Mouse (Mus musculus) MEL (cell line): ENCODE measurements around the gene Hccs. TPM values are rescaled to one million over a fixed set of nuclear protein-coding genes. Genes with fewer than 3 reads are reported as not detected.

Experiments used
- DNase-seq: peaks from one replicate; pipeline ENCODE4 v3.0.0; 2011; ENCODE audit warnings: low read depth, low spot score
- H3K27ac ChIP-seq: 2 replicates; pipeline ENCODE4 v1.5.1; 2012; ENCODE audit warnings: low read depth, mild to moderate bottlenecking, control low read depth, low read length, moderate library complexity; ENCODE audit not compliant: control insufficient read depth
- H3K27me3 ChIP-seq, 2 experiments: fragments of 150-350 bp in 1 of 2; sonication (generic) in 1 of 2; 2 replicates each; pipeline ENCODE4 v1.6.1; 2012; ENCODE audit warnings: low read length in 2 of 2, mild to moderate bottlenecking in 2 of 2, improper control_type of control experiment in 1 of 2, moderate library complexity in 1 of 2; ENCODE audit not compliant: insufficient read depth in 2 of 2, control insufficient read depth in 1 of 2
- H3K36me3 ChIP-seq, 2 experiments: 2 replicates each; pipeline ENCODE4 v1.6.1; 2012 to 2014; ENCODE audit warnings: low read length in 2 of 2, improper control_type of control experiment in 1 of 2, inconsistent platforms in 1 of 2, mild to moderate bottlenecking in 1 of 2; ENCODE audit not compliant: insufficient read depth in 2 of 2, control insufficient read depth in 1 of 2
- H3K4me1 ChIP-seq, 2 experiments: fragments of 150-350 bp in 1 of 2; sonication (generic) in 1 of 2; 2 replicates each; pipeline ENCODE4 v1.6.1; 2012; ENCODE audit warnings: low read length in 2 of 2, improper control_type of control experiment in 1 of 2, mild to moderate bottlenecking in 1 of 2; ENCODE audit not compliant: insufficient read depth in 2 of 2, control insufficient read depth in 1 of 2
- H3K4me3 ChIP-seq, 2 experiments: fragments of 150-350 bp in 1 of 2; sonication (generic) in 1 of 2; 2 replicates each; pipeline ENCODE4 v1.5.1; 2012; ENCODE audit warnings: low read depth in 2 of 2, low read length in 2 of 2, mild to moderate bottlenecking in 2 of 2, moderate library complexity in 2 of 2, control low read depth in 1 of 2, improper control_type of control experiment in 1 of 2; ENCODE audit not compliant: control insufficient read depth in 1 of 2, insufficient read depth in 1 of 2
- H3K79me2 ChIP-seq: 2 replicates; pipeline ENCODE4 v1.6.1; 2012; ENCODE audit warnings: mild to moderate bottlenecking, low read length, moderate library complexity; ENCODE audit not compliant: control insufficient read depth, poor library complexity, insufficient read depth
- H3K9ac ChIP-seq: 2 replicates; pipeline ENCODE4 v1.6.1; 2012; ENCODE audit warnings: low read depth, mild to moderate bottlenecking, control low read depth, low read length, moderate library complexity; ENCODE audit not compliant: control insufficient read depth, poor library complexity, severe bottlenecking
- H3K9me3 ChIP-seq: fragments of 150-350 bp; sonication (generic); replicated peaks from 2 replicates; pipeline ENCODE4 v1.6.1; 2012; ENCODE audit warnings: mild to moderate bottlenecking, low read length, improper control_type of control experiment, moderate library complexity; ENCODE audit not compliant: insufficient read depth
- BHLHE40 ChIP-seq: IDR thresholded peaks from 2 replicates; pipeline ENCODE4 v1.6.1; 2012; ENCODE audit warnings: low read depth, mild to moderate bottlenecking, inconsistent platforms, low read length, improper control_type of control experiment, borderline replicate concordance
- CHD1 ChIP-seq: IDR thresholded peaks from 2 replicates; pipeline ENCODE4 v1.6.1; 2012; ENCODE audit warnings: low read depth, mild to moderate bottlenecking, inconsistent platforms, low read length, improper control_type of control experiment
- E2F4 ChIP-seq: IDR thresholded peaks from 2 replicates; pipeline ENCODE4 v1.6.1; 2011; ENCODE audit warnings: low read depth, low read length, improper control_type of control experiment, borderline replicate concordance
- ELF1 ChIP-seq: IDR thresholded peaks from 2 replicates; pipeline ENCODE4 v1.6.1; 2014; ENCODE audit warnings: low read depth, mild to moderate bottlenecking, inconsistent platforms, low read length, improper control_type of control experiment, moderate library complexity
- EP300 ChIP-seq, 2 experiments: IDR thresholded peaks; 2 replicates each; pipeline ENCODE4 v1.6.1; 2011; ENCODE audit warnings: improper control_type of control experiment in 2 of 2, low read length in 2 of 2, low read depth in 1 of 2, mild to moderate bottlenecking in 1 of 2
- HCFC1 ChIP-seq: IDR thresholded peaks from 2 replicates; pipeline ENCODE4 v1.6.1; 2012; ENCODE audit warnings: low read depth, mild to moderate bottlenecking, inconsistent platforms, low read length, improper control_type of control experiment, moderate library complexity
- JUND ChIP-seq: IDR thresholded peaks from 2 replicates; pipeline ENCODE4 v1.6.1; 2011; ENCODE audit warnings: low read depth, mild to moderate bottlenecking, improper control_type of control experiment, low read length
- MAX ChIP-seq: IDR thresholded peaks from 2 replicates; pipeline ENCODE4 v1.6.1; 2011; ENCODE audit warnings: low read length, improper control_type of control experiment
- MAZ ChIP-seq: IDR thresholded peaks from 2 replicates; pipeline ENCODE4 v1.6.1; 2012; ENCODE audit warnings: low read depth, mild to moderate bottlenecking, inconsistent platforms, low read length, improper control_type of control experiment
- MXI1 ChIP-seq: IDR thresholded peaks from 2 replicates; pipeline ENCODE4 v1.6.1; 2011; ENCODE audit warnings: mild to moderate bottlenecking, low read depth, low read length, improper control_type of control experiment
- MYB ChIP-seq: IDR thresholded peaks from 2 replicates; pipeline ENCODE4 v1.6.1; 2011; ENCODE audit warnings: mild to moderate bottlenecking, low read depth, low read length, improper control_type of control experiment
- NELFE ChIP-seq: IDR thresholded peaks from 2 replicates; pipeline ENCODE4 v1.6.1; 2011; ENCODE audit warnings: low read depth, low read length, improper control_type of control experiment
- POLR2A ChIP-seq, 2 experiments: IDR thresholded peaks; 2 replicates each; pipeline ENCODE4 v1.6.1; 2011 to 2012; ENCODE audit warnings: low read length in 2 of 2, mild to moderate bottlenecking in 2 of 2, control low read depth in 1 of 2, improper control_type of control experiment in 1 of 2, low read depth in 1 of 2, moderate library complexity in 1 of 2; ENCODE audit not compliant: control insufficient read depth in 1 of 2, insufficient read depth in 1 of 2, poor library complexity in 1 of 2
- RCOR1 ChIP-seq: IDR thresholded peaks from 2 replicates; pipeline ENCODE4 v1.6.1; 2012; ENCODE audit warnings: low read depth, mild to moderate bottlenecking, inconsistent platforms, low read length, improper control_type of control experiment
- SIN3A ChIP-seq: IDR thresholded peaks from 2 replicates; pipeline ENCODE4 v1.6.1; 2012; ENCODE audit warnings: low read length, improper control_type of control experiment, inconsistent platforms
- SMC3 ChIP-seq: IDR thresholded peaks from 2 replicates; pipeline ENCODE4 v1.6.1; 2011; ENCODE audit warnings: low read depth, low read length, improper control_type of control experiment
- TBP ChIP-seq: IDR thresholded peaks from 2 replicates; pipeline ENCODE4 v1.8.0; 2011; ENCODE audit warnings: low read depth, low read length, improper control_type of control experiment
- TCF12 ChIP-seq: IDR thresholded peaks from 2 replicates; pipeline ENCODE4 v1.6.1; 2014; ENCODE audit warnings: low read depth, mild to moderate bottlenecking, inconsistent platforms, low read length, improper control_type of control experiment, moderate library complexity
- UBTF ChIP-seq: IDR thresholded peaks from 2 replicates; pipeline ENCODE4 v1.6.1; 2012; ENCODE audit warnings: low read depth, mild to moderate bottlenecking, inconsistent platforms, low read length, improper control_type of control experiment, moderate library complexity, borderline replicate concordance; ENCODE audit not compliant: insufficient read depth
- USF1 ChIP-seq: IDR thresholded peaks from 2 replicates; pipeline ENCODE4 v1.6.1; 2014; ENCODE audit warnings: low read depth, mild to moderate bottlenecking, inconsistent platforms, low read length, improper control_type of control experiment, moderate library complexity
- ZKSCAN1 ChIP-seq: IDR thresholded peaks from 2 replicates; pipeline ENCODE4 v1.6.1; 2012; ENCODE audit warnings: low read depth, mild to moderate bottlenecking, inconsistent platforms, low read length, improper control_type of control experiment, moderate library complexity
- ZMIZ1 ChIP-seq: IDR thresholded peaks from 2 replicates; pipeline ENCODE4 v1.6.1; 2012; ENCODE audit warnings: low read depth, mild to moderate bottlenecking, inconsistent platforms, low read length, improper control_type of control experiment, moderate library complexity
- ZNF384 ChIP-seq: IDR thresholded peaks from 2 replicates; pipeline ENCODE4 v1.6.1; 2012; ENCODE audit warnings: low read depth, mild to moderate bottlenecking, inconsistent platforms, low read length, improper control_type of control experiment
- polyA plus RNA-seq, 2 experiments: library from polyadenylated mRNA; stranded (reverse) in 1 of 2; unstranded in 1 of 2; fragments of >175 nt in 1 of 2; fragments of >200 nt in 1 of 2; gene quantifications; 2 replicates each; pipeline versions ENCODE4 v1.2.1 to v1.2.4; 2012; ENCODE audit warnings: low replicate concordance in 2 of 2, low read depth in 1 of 2; ENCODE audit not compliant: insufficient read length in 2 of 2, insufficient read depth in 1 of 2, missing spikeins in 1 of 2
- total RNA-seq: library from RNA; depleted of rRNA; stranded (reverse); fragments of 300-350 nt; gene quantifications from 2 replicates; pipeline ENCODE4 v1.2.3, GENCODE M21; 2012; rRNA removed

The Hccs gene
- 70.5 and 78.1 TPM in 2 replicates for total RNA-seq
- 10 to 100 TPM in 1 of 2 experiments, not detected in 1; 67.0 TPM for polyA plus RNA-seq

DNA sequence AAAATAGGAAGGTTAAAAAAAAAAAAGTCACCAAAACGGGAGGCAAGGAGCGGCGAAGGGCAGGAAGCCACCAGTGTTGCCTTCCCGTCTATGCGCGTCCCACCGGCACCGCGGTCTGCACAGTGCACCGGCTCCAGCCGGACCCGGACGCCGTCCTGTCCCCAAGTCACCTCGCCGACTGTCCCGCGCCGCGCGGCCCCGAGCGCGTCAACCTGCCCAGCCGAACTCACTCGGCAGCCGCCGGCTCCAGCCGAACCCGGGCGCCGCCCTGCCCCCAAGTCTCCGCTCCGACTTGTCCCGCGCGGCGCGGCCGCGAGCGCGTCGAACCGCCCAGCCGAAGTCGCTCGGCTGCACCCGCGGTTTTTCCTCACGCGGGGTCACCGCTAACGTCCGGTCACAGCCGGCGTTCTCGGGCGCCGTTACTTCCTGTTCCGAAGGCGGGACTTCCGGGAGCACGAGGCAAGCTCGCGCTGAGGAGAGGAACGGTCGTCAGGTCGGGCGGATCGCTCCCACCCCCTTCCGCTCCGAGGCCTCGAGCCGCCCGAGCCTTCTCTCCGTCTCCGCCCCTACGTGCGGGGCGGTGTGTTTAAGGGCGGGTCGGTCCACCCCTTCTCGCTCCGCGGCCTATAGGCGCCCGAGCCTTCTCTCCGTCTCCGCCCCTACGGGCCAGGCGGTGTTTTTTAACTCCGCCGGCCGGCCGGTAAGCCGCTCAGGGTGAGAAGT is at the start of gene Hccs:
TSS of gene Hccs (minus strand) at position 428 of the 723 bp plus-strand sequence.
- Histone ChIP-seq H3K36me3 (peaks cover 17 to 28% of the 10 kb centered on the region in 2 experiments), H3K27ac (peak within 1 kb of the TSS; percentile 86), H3K4me1 (peaks cover 1 to 10% of the 10 kb centered on the region in 2 experiments), H3K27me3 (no peaks in the 10 kb centered on the region), H3K9me3 (no peaks in the 10 kb centered on the region), H3K9ac (peak within 1 kb of the TSS; percentile 99), H3K4me3 (peak within 1 kb of the TSS; percentile 75 to 96), H3K79me2 (peaks cover 24% of the 10 kb centered on the region)
- peak; percentile 97 for DNase-seq
- peak; percentile 83 for TF ChIP-seq ELF1
- TF ChIP-seq TBP = peak; percentile 62
- TF ChIP-seq MAX = peak; percentile 71; the same call in 1 of the 2 replicates
- no peak for TF ChIP-seq EP300 (IDR thresholded peaks at IDR 0.05; ENCODE audit: low read depth in 1 of 2, low read length in 2 of 2)
- no peak; the same call in none of the 2 replicates for TF ChIP-seq MXI1
- TF ChIP-seq RCOR1 = 0 out of 2 replicates have a peak, but pooled peaks have one; percentile 26
- no peak for TF ChIP-seq CHD1
- TF ChIP-seq TCF12 = peak; percentile 19; the same call in 1 of the 2 replicates
- no peak for TF ChIP-seq SMC3
- TF ChIP-seq MYB = peak; percentile 49; the same call in 1 of the 2 replicates
- no peak for TF ChIP-seq MAZ
- TF ChIP-seq UBTF = no peak
- TF ChIP-seq SIN3A = peak; percentile 72
- TF ChIP-seq NELFE = peak; percentile 79
- no peak for TF ChIP-seq ZKSCAN1
- no peak for TF ChIP-seq JUND
- TF ChIP-seq ZNF384 = peak; percentile 50; the same call in 1 of the 2 replicates
- peak; percentile 85 for TF ChIP-seq HCFC1
- TF ChIP-seq BHLHE40 = 0 out of 2 replicates have a peak, but pooled peaks have one; percentile 53
- peak; percentile 32; the same call in 1 of the 2 replicates for TF ChIP-seq USF1
- TF ChIP-seq POLR2A (IDR thresholded peaks at IDR 0.05; ENCODE audit: control insufficient read depth in 1 of 2, insufficient read depth in 1 of 2, low read depth in 1 of 2, low read length in 2 of 2, poor library complexity in 1 of 2) = peak in 1 of 2 experiments; percentile 78; a peak in 3 of 4 replicates
- no peak for TF ChIP-seq E2F4
- TF ChIP-seq ZMIZ1 = no peak
